In the genomic region with DNA sequence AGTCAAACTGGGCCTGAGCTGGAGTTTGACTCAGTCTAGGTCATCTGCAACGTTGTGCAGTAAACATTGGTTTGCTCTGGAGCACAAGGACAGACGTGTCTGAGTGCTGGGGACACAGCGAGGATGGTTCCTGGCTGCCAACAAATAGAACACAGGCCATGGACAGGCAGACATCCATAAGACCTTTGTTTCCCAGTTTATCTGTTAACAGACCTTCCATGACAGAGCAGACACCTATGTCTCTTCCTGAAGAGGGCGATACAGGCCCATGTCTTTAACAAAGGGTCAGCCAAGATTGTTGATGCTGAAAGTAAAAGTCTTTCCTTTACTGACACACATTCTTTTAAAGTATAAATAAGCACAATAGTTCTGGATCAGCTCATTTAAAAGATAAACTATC, we compare ENCODE assay signal across 10 mouse cellular contexts.
A peak's percentile ranks its signal among the peaks of the same experiment; 100 is the strongest.
DNase-seq lines count a peak whose midpoint lies in the region; ATAC-seq and TF ChIP-seq lines count a peak whose summit lies in the region.
"Had no signal": no experiment of that assay in that cellular context is flagged by ENCODE, and none has a peak within 500 bp of the region (broad histone marks: within the 10 kb centered on the region; RNA-seq: fewer than 3 reads in every experiment).

No protein-coding gene starts in this region.

- no peak overlapping the region for H3K27ac ChIP-seq in heart, adult 2 months
- H3K27ac ChIP-seq: heart, embryonic 10.5 days had no signal

- intact Hi-C loops in heart, adult 2 months (cut with DNase I) = no loop called here

- no peaks in the 10 kb centered on the region for H3K79me2 ChIP-seq in heart, adult 2 months (replicated peaks; ENCODE audit: control insufficient read depth, insufficient read depth, low read length)

- no peak for TF ChIP-seq POLR2A in heart, adult 2 months (IDR thresholded peaks at IDR 0.05; ENCODE audit: insufficient read depth, low read depth, low read length)

- H3K27me3 ChIP-seq in heart, adult 2 months (ENCODE audit: control insufficient read depth, insufficient read depth, low read length) = no peaks in the 10 kb centered on the region

- no peak for DNase-seq in heart, adult 2 months
- DNase-seq in heart, postnatal 4 days = no peak
- peak; percentile 30 for DNase-seq in thymus, postnatal 0 days (ENCODE audit: low spot score)
- no peak for DNase-seq in thymus, postnatal 36 days
- peak; percentile 28 to 60 for DNase-seq in cerebellum, postnatal 14 days
- DNase-seq in testis, postnatal 10 days (ENCODE audit: low spot score) = no peak
- no peak for DNase-seq in spleen, adult 12 weeks (ENCODE audit: low spot score)
- DNase-seq: adrenal gland, adult 8-10 months had no signal

- no peak for TF ChIP-seq EP300 in heart, adult 2 months (IDR thresholded peaks at IDR 0.05; ENCODE audit: insufficient read depth, low read depth, low read length)

- ATAC-seq in inflammation-experienced regulatory T-cells, adult 6 months = no peak

- H3K36me3 ChIP-seq in heart, adult 2 months (ENCODE audit: control insufficient read depth, insufficient read depth, low read length) = no peaks in the 10 kb centered on the region

- H3K4me1 ChIP-seq in heart, adult 2 months (ENCODE audit: control insufficient read depth, insufficient read depth, low read length) = peaks cover 2% of the 10 kb centered on the region
- H3K4me1 ChIP-seq: heart, embryonic 10.5 days had no signal

- H3K4me3 ChIP-seq in heart, adult 2 months = no peak overlapping the region
- H3K4me3 ChIP-seq: heart, embryonic 10.5 days had no signal

- peak; percentile 75 for TF ChIP-seq CTCF in heart, adult 2 months (IDR thresholded peaks at IDR 0.05)

- 37% methylated on average over 4 of the region's 4 CpGs for WGBS in heart, adult 2 months

- H3K9ac ChIP-seq in heart, adult 2 months (ENCODE audit: low read depth, low read length) = no peak overlapping the region

Comparison
In these comparisons a context has a peak if more than half of its experiments do, and no peak if none do; other contexts are left out.
1. DNase-seq: peak in thymus, postnatal 0 days (single experiment) and cerebellum, postnatal 14 days (2 of 2); none in heart, adult 2 months (0 of 2), heart, postnatal 4 days (single experiment), thymus, postnatal 36 days (0 of 2), testis, postnatal 10 days (single experiment) and spleen, adult 12 weeks (single experiment).